Mouse (Mus musculus) T-helper 2 cell (primary cell): ENCODE results near the gene Mrpl49.

Experiments
- in situ Hi-C: fragments of 300-600 bp; cut with MboI, MseI; formaldehyde crosslinking; loops from one replicate; pipeline ENCODE4 v1.15.1; 2025; ENCODE audit warnings: high pct_unique_total_duplicates

The Mrpl49 gene

GRCm38 (mm10) chr19:6057313-6058096 is at the start of gene Mrpl49, which contains the start of gene Fau:
TSS of gene Mrpl49 (minus strand) at chr19:6057785.
TSS of gene Fau (plus strand) at chr19:6057844.
- in situ Hi-C loops: loop anchor here (5.0 kb wide), 1 partner anchor 60 kb away; the partner anchor contains the start of gene Sac3d1

GRCm38 (mm10) chr19:6105586-6105985 is 48.0 kb upstream of the Mrpl49 start, which contains the start of gene Naaladl1:
TSS of gene Naaladl1 (plus strand) at chr19:6105782.
- in situ Hi-C loops: no loop called here

DNA sequence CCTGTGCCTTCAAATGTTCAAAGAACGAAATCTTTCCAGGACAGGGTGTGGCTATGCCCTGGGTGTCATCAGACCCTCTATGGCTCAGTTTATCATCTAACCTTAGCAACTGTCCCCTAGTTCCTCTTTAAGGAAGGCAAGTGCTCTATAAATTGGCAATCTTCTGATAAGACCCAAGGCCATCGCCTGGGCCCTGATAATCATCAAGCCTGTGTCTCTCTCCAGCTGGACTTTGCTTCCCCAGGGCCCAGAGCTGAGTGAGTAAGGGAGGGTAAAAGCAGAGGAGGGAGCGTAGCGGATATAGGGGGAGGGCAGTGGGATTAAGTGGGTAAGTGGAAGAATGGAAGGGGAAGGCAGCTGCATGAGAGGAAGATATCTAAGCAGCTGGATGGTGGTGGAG is 46.9 kb upstream of the Mrpl49 start:
- in situ Hi-C loops: no loop called here

DNA sequence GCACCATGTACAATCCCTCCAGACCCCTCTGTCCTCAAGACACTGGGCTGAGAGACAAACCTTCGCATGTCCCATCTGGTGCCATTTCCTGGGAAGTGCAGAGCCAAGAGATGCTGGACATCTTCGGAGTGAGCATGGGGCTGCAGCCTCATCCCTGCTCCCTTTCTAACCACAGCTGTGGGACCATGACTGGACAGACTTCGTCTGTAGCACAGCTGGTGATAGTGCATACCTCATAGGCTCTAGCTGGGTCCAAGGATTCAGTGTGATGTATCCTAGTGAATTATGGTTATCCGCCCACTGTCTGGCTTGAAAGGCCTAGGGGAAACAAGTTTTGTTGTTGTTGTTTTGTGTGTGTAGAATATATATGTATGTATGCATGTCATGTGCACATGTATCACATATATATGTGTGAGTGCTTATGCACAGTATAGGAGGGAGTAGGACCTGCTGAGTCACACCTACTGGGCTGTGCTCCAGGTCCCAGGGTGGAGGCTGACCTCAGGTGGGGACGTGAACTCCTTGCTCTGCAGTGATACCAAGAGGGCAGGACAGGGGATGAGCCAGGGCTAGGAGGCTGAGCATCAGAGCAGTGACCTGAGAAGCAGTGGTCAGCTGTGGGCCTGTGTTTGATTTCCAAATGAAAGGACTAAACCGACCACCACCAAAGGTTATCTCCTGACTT is 44.7 kb upstream of the Mrpl49 start:
- in situ Hi-C loops: no loop called here

DNA sequence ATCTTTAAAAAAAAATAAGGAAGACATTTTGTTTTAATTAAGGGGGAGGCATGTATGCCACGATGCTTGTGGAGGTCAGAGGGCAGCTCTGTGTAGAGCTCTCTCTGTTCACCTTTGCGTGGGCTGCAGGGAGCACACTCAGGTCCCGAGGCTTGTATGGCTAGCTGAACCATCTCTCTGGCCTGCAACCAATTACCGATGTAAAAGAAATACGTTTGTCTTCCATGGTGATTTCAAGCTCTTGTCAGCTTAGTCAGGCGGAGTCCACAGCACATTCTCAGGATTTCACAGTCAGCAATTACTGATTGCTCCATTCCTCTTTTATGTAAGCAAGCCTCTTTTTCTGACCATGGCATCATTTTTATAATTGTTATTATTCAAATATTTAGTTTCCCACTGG is 43.6 kb upstream of the Mrpl49 start:
- in situ Hi-C loops: no loop called here

- in situ Hi-C loops: no loop called here
Observed at GRCm38 (mm10) chr19:6097847-6098246, 40.3 kb upstream of the Mrpl49 start.

- in situ Hi-C loops: no loop called here
Observed at GRCm38 (mm10) chr19:6094119-6094518, 36.5 kb upstream of the Mrpl49 start, which contains the start of gene AC131692.1. TSS of gene AC131692.1 (plus strand) at chr19:6094419.

DNA sequence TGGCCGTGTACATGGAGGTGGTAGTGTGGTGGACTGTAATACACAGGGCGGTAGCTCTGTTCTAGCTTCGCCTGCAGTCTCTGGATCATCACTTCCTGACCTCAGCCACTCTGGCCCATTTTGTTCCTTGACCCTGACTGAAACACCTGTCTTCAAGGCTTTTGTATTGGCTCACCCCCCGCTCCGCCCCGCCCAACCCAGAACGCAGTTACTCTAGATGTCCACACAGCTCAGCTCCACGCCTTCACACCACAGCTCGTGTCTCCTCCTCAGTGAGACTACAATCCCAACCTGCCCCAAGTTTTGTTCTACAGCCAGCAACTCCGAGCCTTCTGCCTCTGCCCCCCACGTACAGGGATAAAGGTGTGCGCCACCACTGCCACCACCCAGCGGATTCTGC is 31.3 kb upstream of the Mrpl49 start:
- in situ Hi-C loops: loop anchor here (10.0 kb wide), 1 partner anchor 1126 kb away; the partner anchor contains the start of gene Cox8a

GRCm38 (mm10) chr19:6085417-6085879 is 27.9 kb upstream of the Mrpl49 start:
- in situ Hi-C loops: loop anchor here (10.0 kb wide), 1 partner anchor 1129 kb away; the partner anchor contains the start of gene Cox8a

- in situ Hi-C loops: loop anchor here (10.0 kb wide), 1 partner anchor 1130 kb away; the partner anchor contains the start of gene Cox8a
Observed at GRCm38 (mm10) chr19:6084478-6085248, 27.1 kb upstream of the Mrpl49 start, which contains the start of the genes Zfpl1 and Cdca5. TSS of gene Zfpl1 (minus strand) at chr19:6084956. TSS of gene Cdca5 (plus strand) at chr19:6084983.

- in situ Hi-C loops: loop anchor here (10.0 kb wide), 1 partner anchor 1133 kb away; the partner anchor contains the start of gene Cox8a
Observed at GRCm38 (mm10) chr19:6082156-6082555, 24.6 kb upstream of the Mrpl49 start, which contains the start of gene Gm28374. TSS of gene Gm28374 (minus strand) at chr19:6082256.

GRCm38 (mm10) chr19:6079983-6080480 is 22.4 kb upstream of the Mrpl49 start, which contains the start of gene Tmem262:
TSS of gene Tmem262 (plus strand) at chr19:6080033.
- in situ Hi-C loops: loop anchor here (10.0 kb wide), 1 partner anchor 1135 kb away; the partner anchor contains the start of gene Cox8a

GRCm38 (mm10) chr19:6076564-6077393 is 19.2 kb upstream of the Mrpl49 start, which contains the start of gene Vps51:
TSS of gene Vps51 (minus strand) at chr19:6077231.
- in situ Hi-C loops: no loop called here

- in situ Hi-C loops: no loop called here
Observed at GRCm38 (mm10) chr19:6073889-6074288, 16.3 kb upstream of the Mrpl49 start.

DNA sequence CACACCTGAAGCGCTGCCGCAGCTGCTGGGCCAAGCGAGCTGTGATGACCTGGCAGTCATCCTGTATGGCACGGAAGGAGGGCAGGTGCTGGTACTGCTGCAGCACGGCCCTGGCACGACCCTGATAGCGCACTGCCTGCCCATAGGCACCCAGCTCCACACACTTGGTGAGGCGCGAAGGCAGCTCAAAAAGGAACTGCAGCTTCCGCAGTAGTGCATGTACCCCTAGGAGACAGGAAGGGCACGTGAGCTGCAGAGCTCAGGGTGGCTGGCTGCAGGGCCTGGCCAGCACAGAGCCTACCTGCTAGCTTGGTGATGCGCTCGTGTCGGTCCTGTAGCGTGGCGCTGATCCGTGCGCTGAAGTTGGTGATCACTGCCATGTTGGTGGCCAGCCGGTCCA is 13.7 kb upstream of the Mrpl49 start:
- in situ Hi-C loops: no loop called here

DNA sequence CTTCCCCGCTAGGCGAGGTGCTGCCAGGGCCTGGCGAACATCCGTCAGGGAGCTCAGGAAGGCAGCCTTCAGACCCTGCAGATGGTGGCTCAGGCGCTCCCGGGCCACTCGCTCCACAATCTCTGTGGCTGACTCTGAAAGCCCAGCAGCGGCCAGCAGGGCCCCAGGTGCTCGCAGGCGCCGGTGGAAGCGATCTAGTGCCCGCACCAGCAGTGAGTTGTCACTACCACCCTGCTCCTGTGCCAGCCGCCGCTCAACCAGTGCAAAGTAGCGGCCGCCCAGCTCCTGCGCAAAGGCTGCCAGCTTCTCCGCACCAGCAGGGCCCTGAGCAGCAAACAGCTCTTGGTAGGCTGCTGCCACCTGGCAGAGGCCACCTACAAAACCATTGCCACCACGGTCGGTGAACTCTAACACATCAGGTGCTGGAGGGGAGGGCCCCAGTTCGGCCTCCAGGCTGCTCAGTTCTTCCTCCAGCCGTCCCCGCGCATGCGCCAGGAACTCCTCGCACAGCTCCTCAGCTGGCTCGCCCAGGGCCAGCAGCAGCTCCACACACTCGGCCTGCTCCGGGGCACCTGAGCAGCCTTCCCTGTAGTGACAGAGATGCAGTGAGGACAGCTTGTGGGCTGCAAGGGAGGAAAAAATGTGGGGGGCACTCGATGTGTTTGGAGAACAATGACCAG is 13.1 kb upstream of the Mrpl49 start:
- in situ Hi-C loops: no loop called here

DNA sequence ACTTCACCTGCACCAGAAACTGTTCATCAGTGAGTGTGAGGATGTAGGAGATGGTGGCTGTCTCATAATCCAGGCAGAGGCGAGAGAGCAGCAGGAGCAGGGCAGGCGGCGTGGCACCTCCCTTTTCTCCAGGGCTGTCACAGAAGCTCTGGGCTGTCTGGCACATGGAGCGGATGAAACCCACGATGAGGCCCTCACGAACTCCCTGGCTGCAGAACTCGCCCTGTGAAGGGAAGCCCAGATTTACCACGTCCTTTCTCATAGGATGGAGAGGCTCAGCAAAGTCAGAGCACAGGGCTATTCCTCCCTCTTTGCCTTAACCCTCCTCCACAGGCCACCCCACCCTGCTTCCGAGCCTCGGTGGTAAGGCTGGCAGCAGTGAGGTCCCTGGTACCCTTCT is 12.3 kb upstream of the Mrpl49 start:
- in situ Hi-C loops: no loop called here

DNA sequence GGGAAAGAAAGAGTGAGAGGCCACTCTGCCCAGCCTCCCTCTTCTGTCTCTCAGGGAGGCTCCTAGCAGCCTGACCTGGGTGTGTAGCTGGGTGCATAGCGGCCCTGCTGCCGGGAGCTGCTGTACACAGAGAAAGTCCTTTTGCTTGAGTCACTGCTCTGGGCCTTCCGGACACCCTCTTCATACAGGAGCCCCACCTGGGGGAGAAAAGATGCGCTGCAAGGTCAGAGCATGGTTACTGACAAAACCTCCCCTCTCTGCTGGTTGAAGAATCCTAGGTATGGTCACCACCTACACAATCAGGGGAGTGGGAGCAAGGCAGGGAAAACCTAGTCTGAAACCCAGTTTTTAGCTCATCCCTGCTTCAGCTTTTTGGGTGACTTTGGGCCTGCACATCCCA is 11.4 kb upstream of the Mrpl49 start:
- in situ Hi-C loops: no loop called here

DNA sequence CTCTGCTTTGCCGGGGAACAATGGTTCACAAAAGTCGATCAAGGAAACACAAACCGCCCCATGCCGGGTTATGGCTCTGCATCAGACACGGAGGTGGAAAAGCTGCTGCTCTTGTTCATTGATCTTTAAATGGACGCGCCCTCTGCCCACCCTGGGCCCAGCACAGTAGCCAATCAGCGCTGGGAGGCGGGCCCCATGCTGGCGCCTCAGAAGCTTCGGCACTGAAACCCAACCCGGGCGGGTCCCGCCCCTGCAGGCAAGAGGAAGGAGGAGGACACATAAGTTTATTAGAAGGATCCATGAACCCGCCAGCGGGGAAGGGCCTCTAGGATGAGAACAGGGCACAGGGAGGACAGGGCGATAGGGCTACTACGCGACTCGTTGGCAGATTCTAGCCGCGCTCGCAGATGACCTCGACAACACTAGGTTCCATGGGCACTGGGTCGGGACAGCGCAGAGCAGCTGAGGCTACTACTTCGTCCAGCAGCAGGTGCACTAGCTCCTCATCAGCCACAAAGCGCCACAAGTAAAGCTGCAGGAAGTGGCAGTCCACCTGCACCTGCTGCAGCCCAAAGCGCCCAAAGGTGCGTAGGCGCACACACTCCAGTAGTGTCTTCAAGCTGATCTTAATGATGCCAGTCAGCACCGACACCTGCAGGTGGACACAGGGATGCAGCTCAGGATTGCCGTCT is 10.3 kb upstream of the Mrpl49 start, which contains the start of gene Tm7sf2:
Gene Tm7sf2 (minus strand): TSS at position 650 of the 692 bp plus-strand sequence.
- in situ Hi-C loops: no loop called here
